Mouse (Mus musculus) ovary, postnatal 36 days (tissue): ENCODE results near the gene Nrde2.
"Not testable (repeated sequence)": the region's sequence is repeated elsewhere in the genome, so short reads cannot be mapped to it uniquely, and the experiment has no call there.

ENCODE experiments used
- DNase-seq: peaks from one replicate; pipeline ENCODE4 v3.0.0; 2022; ENCODE audit warnings: low spot score, mixed read lengths

Nrde2 gene

GRCm38 (mm10) chr12:100159261-100159975 lies at the start of gene Nrde2:
Gene Nrde2 (minus strand): TSS chr12:100159653.
- peak; percentile 83 for DNase-seq

GRCm38 (mm10) chr12:100206926-100207325 lies 47.5 kb upstream of the Nrde2 start:
- no peak for DNase-seq

GRCm38 (mm10) chr12:100206521-100206920 lies 47.1 kb upstream of the Nrde2 start:
- DNase-seq: no peak

DNA sequence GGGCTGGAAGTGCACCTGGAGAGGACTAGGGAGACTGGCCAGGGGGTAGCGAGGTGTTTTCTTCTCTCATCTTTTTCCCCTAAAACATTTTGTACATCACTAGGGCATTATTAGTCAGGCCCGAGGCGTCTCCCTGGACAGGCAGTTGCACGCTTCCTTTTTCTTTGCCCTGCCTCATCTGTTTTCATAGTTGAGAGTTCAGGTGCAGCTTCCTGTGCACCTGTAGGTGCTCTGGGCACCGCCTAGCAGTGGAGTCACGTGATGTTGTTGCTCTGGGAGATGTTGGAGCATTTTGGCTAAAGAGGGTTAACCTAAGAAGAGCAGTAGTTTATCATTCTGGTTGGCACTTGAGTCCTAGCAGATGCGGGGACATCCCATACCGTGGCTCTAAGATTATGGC lies 45.7 kb upstream of the Nrde2 start:
- no peak for DNase-seq

DNA sequence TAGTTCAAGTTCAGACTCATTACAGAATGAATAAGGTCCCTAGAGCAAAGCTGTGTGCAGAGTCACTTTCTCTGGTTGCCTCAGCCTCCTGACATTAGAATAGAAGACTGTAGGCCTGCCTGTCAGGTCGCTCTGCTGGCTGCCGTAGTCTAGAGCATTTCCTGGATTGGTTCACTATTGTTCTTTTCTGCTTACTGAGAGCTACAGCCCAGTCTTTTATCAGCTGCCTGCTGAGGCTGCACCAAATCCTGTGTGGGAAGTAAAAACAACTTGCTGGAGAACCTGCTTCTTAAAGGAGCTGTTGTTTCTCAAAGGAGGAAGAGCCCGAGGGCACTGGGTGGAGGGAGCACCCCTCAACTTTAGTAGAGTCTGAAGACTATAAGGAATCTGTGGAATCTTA lies 44.3 kb upstream of the Nrde2 start:
- DNase-seq: no peak

- DNase-seq: peak; percentile 86
Measured at GRCm38 (mm10) chr12:100201838-100202237, 42.4 kb upstream of the Nrde2 start.

DNA sequence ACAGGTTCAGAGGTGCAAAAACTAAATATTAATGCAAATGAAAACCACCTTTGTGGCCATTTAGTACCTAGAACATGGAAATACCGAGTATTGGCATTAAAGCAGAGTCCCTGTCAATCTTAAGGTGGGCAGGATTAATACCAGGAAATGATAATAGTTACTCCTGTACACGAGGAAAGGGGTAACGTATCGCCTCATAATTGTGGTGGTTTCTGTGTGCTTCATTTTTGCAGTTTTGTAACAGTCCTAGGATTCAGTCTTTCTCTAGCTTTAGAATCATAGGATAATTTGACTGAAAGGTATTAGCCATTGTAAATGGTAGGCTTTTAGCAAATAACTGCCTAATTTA lies 41.9 kb upstream of the Nrde2 start:
- DNase-seq: no peak

GRCm38 (mm10) chr12:100200645-100201362 lies 41.4 kb upstream of the Nrde2 start:
- DNase-seq: no peak

DNA sequence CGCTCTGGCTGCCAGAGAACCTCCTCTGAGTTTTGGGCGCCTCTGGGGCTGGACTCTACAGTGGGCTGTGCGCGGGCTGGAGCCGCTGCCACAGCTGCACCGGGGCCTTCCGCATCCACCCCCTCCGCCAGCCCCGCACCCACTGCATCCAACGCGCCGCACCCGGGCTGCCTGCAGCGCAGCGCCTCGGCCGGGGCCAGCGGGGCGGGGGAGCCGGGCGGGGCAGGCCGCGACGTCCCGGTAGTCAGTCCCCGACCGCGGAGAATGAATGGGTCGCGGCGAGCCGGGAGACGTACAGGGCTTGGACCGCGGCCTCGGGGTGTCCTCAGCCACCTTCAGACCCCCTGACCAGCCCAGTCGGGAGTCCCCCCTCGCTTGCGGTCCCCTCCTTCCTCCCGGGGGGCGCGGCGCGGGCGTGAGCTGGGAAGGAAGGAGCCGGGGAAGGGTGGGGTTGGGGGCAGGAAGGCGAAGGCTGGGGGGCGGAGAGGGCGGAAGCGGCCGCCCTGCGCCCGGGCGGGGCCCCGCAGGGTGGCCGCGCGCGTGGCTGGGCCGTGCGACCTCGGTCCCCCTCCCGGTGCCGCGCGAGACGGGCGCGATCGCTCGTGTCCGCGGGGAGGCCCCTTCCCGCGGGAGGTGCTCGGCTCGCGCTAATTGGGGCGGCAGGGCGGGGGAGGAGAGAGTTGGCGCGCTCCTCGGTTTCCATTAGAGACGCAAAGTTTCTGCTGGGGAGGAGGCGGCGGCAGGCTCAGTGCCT lies 40.6 kb upstream of the Nrde2 start:
- peak; percentile 72 for DNase-seq

DNA sequence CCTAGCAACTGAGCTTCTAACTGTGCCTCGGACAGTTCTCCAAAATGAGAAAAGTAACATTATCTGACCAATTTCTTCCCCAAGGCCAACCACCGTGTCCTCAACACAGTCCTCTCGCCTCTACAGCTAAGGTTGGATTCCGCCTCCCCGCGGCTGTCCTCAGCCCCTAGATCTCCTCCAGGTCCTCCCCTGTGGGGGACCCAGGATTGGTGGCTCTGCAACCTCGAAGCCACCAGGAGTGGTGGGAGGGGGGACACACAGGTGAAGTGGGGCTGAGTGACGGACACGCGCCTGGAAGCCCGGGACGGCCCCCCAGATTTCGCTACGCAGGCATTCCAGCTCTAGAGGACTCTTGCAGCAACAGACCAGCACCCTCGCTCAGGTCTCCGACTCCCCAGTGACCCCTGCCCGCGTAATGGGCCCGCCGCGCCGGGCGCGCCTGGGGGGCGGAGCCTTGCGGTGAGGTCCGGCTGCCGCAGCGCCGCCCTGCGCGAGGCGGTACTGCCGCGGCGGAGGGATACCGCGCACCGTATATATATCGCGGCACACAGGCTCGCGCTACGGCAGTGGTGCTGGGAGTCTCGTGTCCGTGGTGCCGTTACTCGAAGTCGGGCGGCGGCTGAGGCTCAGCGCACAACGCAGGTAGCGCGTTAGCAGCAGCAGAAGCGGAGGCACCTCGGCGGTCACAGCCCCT lies 39.7 kb upstream of the Nrde2 start, which contains the start of gene Calm1:
Gene Calm1, plus strand, starts transcription at position 469 of the 694 bp plus-strand sequence.
- peak; percentile 96 for DNase-seq

DNA sequence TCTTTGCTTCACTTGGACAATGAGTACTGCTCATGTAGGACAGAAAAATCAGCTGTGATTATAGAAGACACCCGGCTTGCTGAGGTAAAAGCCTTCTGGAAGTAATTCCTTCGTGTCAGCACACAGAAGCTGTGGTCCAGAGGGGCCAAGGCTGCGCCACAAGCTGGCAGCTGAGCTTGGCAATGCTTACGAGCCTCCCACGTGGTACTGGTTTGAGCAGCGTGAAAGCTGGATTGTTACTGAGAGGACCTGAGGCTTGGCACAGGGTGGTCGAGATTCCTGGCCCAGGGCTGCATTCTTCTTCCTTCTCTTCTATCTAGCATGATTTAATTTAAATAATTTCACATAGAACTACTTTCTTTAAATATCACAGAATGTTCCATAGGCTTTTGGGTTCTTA lies 37.3 kb upstream of the Nrde2 start:
- no peak for DNase-seq

- no peak for DNase-seq
Measured at GRCm38 (mm10) chr12:100194181-100194580, 34.7 kb upstream of the Nrde2 start.

DNA sequence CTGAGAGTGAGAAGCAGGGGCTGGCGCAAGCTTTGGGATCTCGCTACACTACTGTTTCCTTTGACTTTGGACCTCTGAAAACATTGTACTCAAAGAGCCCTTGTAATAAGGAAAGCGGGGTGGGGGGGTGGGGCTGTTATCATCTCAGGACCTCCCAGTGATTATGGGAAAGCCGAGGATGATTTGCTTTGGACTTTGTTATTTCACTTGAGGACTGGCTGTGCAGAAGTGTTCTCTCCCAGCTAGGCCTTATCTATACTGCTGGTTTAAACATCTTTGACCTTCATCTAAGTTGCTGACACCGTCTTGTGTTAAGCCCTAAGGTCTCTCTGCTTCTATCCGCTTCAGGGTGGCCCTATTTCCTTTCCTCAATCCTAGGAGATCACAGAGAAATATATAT lies 31.3 kb upstream of the Nrde2 start:
- no peak for DNase-seq

GRCm38 (mm10) chr12:100187756-100188430 lies 28.4 kb upstream of the Nrde2 start:
- no peak for DNase-seq

GRCm38 (mm10) chr12:100187013-100187755 lies 27.7 kb upstream of the Nrde2 start:
- DNase-seq: peak; percentile 99

- DNase-seq: no peak
Measured at GRCm38 (mm10) chr12:100186376-100186775, 26.9 kb upstream of the Nrde2 start.

DNA sequence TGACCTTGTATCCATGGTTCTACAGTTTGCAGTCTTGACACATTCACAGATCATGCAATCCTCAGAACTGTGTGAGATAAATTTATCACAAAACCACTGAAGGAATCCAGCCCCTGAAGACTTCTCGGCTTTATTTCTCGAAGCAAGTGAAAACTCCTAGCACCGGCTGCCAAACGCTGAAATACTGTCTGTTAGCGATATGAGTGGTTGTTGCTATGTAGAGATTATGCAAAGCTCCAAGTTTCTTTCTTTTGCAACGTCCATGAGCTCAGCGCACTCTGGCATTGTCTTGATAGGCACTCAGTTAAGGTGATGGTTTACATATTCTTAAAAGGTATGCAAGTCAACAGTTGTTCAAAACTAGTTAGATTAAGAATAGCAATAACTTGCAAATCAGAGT lies 26.4 kb upstream of the Nrde2 start:
- DNase-seq: no peak

- not testable (repeated sequence) for DNase-seq
Measured at GRCm38 (mm10) chr12:100184976-100185375, 25.5 kb upstream of the Nrde2 start.

DNA sequence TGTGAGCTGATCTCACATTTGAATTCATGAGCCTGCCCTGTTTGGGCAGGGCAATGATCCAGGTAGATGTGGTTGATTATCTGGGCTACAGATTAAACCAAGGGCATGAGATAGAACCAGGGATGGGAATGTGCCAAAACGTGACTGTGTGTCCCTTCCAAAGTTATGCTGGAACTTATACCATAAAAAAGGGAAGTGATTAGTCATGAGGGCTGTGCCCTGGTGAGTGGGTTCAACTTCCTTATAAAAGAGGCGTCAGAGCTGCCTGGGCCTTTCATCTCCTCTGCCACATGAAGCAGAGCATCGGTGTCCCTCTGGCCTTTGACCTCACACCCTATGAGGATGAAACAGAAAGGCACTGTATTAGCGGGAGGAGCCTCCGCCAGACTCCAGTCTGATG lies 24.5 kb upstream of the Nrde2 start:
- no peak for DNase-seq

- DNase-seq: no peak
Measured at GRCm38 (mm10) chr12:100182676-100183075, 23.2 kb upstream of the Nrde2 start.

DNA sequence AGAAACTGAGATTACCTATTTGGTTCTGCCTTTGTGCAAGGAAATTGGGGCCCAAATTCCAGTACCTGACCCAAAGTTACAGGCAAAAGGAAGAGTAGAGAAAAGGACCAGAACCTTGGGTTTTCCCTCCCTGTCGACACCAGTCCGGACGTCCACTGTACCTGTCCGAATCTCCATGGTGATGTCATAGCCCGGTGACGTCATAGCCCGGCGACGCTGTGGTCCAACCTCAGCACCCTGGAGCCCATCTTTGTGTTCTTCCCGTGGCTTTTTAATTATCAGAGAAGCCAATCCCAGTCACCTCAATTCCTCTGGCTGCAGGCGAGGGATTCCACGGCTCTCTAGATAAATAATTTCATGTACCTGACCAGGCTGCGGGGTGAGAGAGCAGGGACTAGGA lies 21.3 kb upstream of the Nrde2 start:
- DNase-seq: no peak
